ENCODE assay signal across 8 mouse cellular contexts in genomic region chr7:46640062-46640461, GRCm38 (mm10). TPM values are rescaled to one million over a fixed set of nuclear protein-coding genes. Genes with fewer than 3 reads are reported as not detected.
DNase-seq lines count a peak whose midpoint lies in the region; ATAC-seq and TF ChIP-seq lines count a peak whose summit lies in the region.

No protein-coding gene starts in this region.

- intact Hi-C loops in left cerebral cortex, adult 2 months (cut with DNase I): no loop called here
- intact Hi-C loops in left cerebral cortex, postnatal 36 days (cut with DNase I): no loop called here
- intact Hi-C loops in gastrocnemius, postnatal 36 days (cut with DNase I): no loop called here

- no peak for DNase-seq in left cerebral cortex, adult 2 months (ENCODE audit: extremely low spot score in 1 of 2, low spot score in 2 of 2)
- no peak for DNase-seq in left cerebral cortex, postnatal 36 days (ENCODE audit: low spot score in 2 of 2)
- DNase-seq in limb, embryonic 11.5 days (ENCODE audit: low spot score): no peak
- no peak for DNase-seq in gastrocnemius, postnatal 36 days
- DNase-seq in cerebellum, postnatal 25 days: no peak
- no peak for DNase-seq in ovary, postnatal 36 days (ENCODE audit: low spot score)

- peak overlapping the region; percentile 88 for H3K4me2 ChIP-seq in embryonic facial prominence, embryonic 13.5 days
- H3K4me2 ChIP-seq in limb, embryonic 11.5 days (ENCODE audit: low read depth, severe bottlenecking): peak overlapping the region; percentile 92
- peak overlapping the region; percentile 92 for H3K4me2 ChIP-seq in neural tube, embryonic 15.5 days

- peaks cover 13% of the 10 kb centered on the region for H3K4me1 ChIP-seq in embryonic facial prominence, embryonic 13.5 days
- peaks cover 6% of the 10 kb centered on the region; the same call in 1 of the 2 replicates for H3K4me1 ChIP-seq in limb, embryonic 11.5 days (ENCODE audit: control insufficient read depth, insufficient read depth, low read length)
- peaks cover 30% of the 10 kb centered on the region for H3K4me1 ChIP-seq in neural tube, embryonic 15.5 days

- ATAC-seq in embryonic facial prominence, embryonic 13.5 days (ENCODE audit: insufficient number of reproducible peaks, insufficient read depth, low FRiP score, low TSS enrichment, low read depth): 0 out of 2 replicates have a peak, but pooled peaks have one; percentile 8
- peak; percentile 72 for ATAC-seq in limb, embryonic 11.5 days (ENCODE audit: insufficient number of reproducible peaks, low FRiP score, low TSS enrichment, low read depth)
- peak; percentile 52 for ATAC-seq in neural tube, embryonic 15.5 days (ENCODE audit: low FRiP score)

- peak overlapping the region; percentile 93 for H3K27ac ChIP-seq in left cerebral cortex, adult 2 months
- no peak overlapping the region for H3K27ac ChIP-seq in embryonic facial prominence, embryonic 13.5 days
- H3K27ac ChIP-seq in limb, embryonic 11.5 days (replicated peaks; ENCODE audit: low read depth, low read length): no peak overlapping the region
- peak overlapping the region; percentile 83 for H3K27ac ChIP-seq in neural tube, embryonic 15.5 days (replicated peaks)

- WGBS in embryonic facial prominence, embryonic 13.5 days: 17% methylated on average over 17 of the region's 17 CpGs
- WGBS in limb, embryonic 11.5 days: 19% methylated on average over 17 of the region's 17 CpGs
- 12% methylated on average over 17 of the region's 17 CpGs for WGBS in neural tube, embryonic 15.5 days

- H3K4me3 ChIP-seq in left cerebral cortex, adult 2 months: peak overlapping the region; percentile 67
- peak overlapping the region; percentile 53 for H3K4me3 ChIP-seq in embryonic facial prominence, embryonic 13.5 days
- H3K4me3 ChIP-seq in limb, embryonic 11.5 days (ENCODE audit: low read depth, low read length): peak overlapping the region; percentile 67
- peak overlapping the region; percentile 64 for H3K4me3 ChIP-seq in neural tube, embryonic 15.5 days (replicated peaks)

- TF ChIP-seq CTCF in left cerebral cortex, adult 2 months (IDR thresholded peaks at IDR 0.05): no peak

- H3K9ac ChIP-seq in embryonic facial prominence, embryonic 13.5 days: peak overlapping the region; percentile 72
- peak overlapping the region; percentile 30; the same call in 1 of the 2 replicates for H3K9ac ChIP-seq in limb, embryonic 11.5 days (ENCODE audit: low read length)
- H3K9ac ChIP-seq in neural tube, embryonic 15.5 days (replicated peaks): peak overlapping the region; percentile 72

- H3K36me3 ChIP-seq in embryonic facial prominence, embryonic 13.5 days: no peaks in the 10 kb centered on the region
- no peaks in the 10 kb centered on the region for H3K36me3 ChIP-seq in limb, embryonic 11.5 days (ENCODE audit: control insufficient read depth, insufficient read depth, low read length)
- 0 out of 2 replicates have a peak, but pooled peaks cover 4% of the 10 kb centered on the region for H3K36me3 ChIP-seq in neural tube, embryonic 15.5 days

- no peaks in the 10 kb centered on the region for H3K9me3 ChIP-seq in embryonic facial prominence, embryonic 13.5 days
- no peaks in the 10 kb centered on the region for H3K9me3 ChIP-seq in limb, embryonic 11.5 days (ENCODE audit: control insufficient read depth, low read length)
- H3K9me3 ChIP-seq in neural tube, embryonic 15.5 days (replicated peaks): no peaks in the 10 kb centered on the region

- H3K27me3 ChIP-seq in embryonic facial prominence, embryonic 13.5 days: peaks cover 9% of the 10 kb centered on the region
- no peaks in the 10 kb centered on the region for H3K27me3 ChIP-seq in limb, embryonic 11.5 days (ENCODE audit: control insufficient read depth, insufficient read depth, low read length)
- H3K27me3 ChIP-seq in neural tube, embryonic 15.5 days (replicated peaks): 0 out of 2 replicates have a peak, but pooled peaks cover 2% of the 10 kb centered on the region

RNA-seq across cellular contexts. Expression of gene Sergef, which starts 0.5 kb away (rescaled TPM):
- 10 to 100 TPM; 74.5 to 77.3 TPM for total RNA-seq in left cerebral cortex, adult 2 months (2021)
- 10 to 100 TPM; 56.4 to 67.6 TPM for total RNA-seq in left cerebral cortex, postnatal 36 days (2021)
- polyA plus RNA-seq in embryonic facial prominence, embryonic 13.5 days (2015; fragmentation: Nextera tagmentation; extraction: Ambion mirVana): 15.4 and 17.1 TPM in 2 replicates
- 11.1 and 13.2 TPM in 2 replicates for polyA plus RNA-seq in limb, embryonic 11.5 days (2014; fragmentation: Nextera tagmentation; extraction: Ambion mirVana)
- polyA plus RNA-seq in neural tube, embryonic 15.5 days (2015; fragmentation: Nextera tagmentation; extraction: Ambion mirVana): 42.3 and 49.1 TPM in 2 replicates
- 1 to 10 TPM; 3.0 to 3.1 TPM for total RNA-seq in gastrocnemius, postnatal 36 days (2021)

RNA-seq across cellular contexts. Expression of gene Tph1, which starts 32.3 kb away (rescaled TPM):
- total RNA-seq in left cerebral cortex, adult 2 months (2021): not detected
- under 1 TPM in 1 of 2 experiments, not detected in 1; 0.42 TPM for total RNA-seq in left cerebral cortex, postnatal 36 days (2021)
- 0.25 and 0.34 TPM in 2 replicates for polyA plus RNA-seq in embryonic facial prominence, embryonic 13.5 days (2015; fragmentation: Nextera tagmentation; extraction: Ambion mirVana)
- 0.40 TPM in 1 of 2 replicates, not detected in the other for polyA plus RNA-seq in limb, embryonic 11.5 days (2014; fragmentation: Nextera tagmentation; extraction: Ambion mirVana)
- polyA plus RNA-seq in neural tube, embryonic 15.5 days (2015; fragmentation: Nextera tagmentation; extraction: Ambion mirVana): 0.64 TPM in 1 of 2 replicates, not detected in the other
- total RNA-seq in gastrocnemius, postnatal 36 days (2021): under 1 TPM; 0.69 to 0.79 TPM

Comparison
In these comparisons a context has a peak if more than half of its experiments do, and no peak if none do; other contexts are left out.
1. H3K27ac ChIP-seq: peak in left cerebral cortex, adult 2 months (single experiment) and neural tube, embryonic 15.5 days (single experiment); none in embryonic facial prominence, embryonic 13.5 days (single experiment) and limb, embryonic 11.5 days (single experiment).
2. ATAC-seq: peak in every context shown above with its lines; median percentile 72 in limb, embryonic 11.5 days; 52 in neural tube, embryonic 15.5 days; 8 in embryonic facial prominence, embryonic 13.5 days.
3. RNA of gene Sergef, which starts 0.5 kb away (total RNA-seq): 74.5 to 77.3 TPM in left cerebral cortex, adult 2 months and 56.4 to 67.6 TPM in left cerebral cortex, postnatal 36 days; 3.0 to 3.1 TPM in gastrocnemius, postnatal 36 days; every median in the first group is over 10 times any median in the second.
4. Peak in every context shown above with its lines, with median percentiles within 50 percentile points of each other: H3K4me3 ChIP-seq, H3K4me2 ChIP-seq and H3K9ac ChIP-seq.